Mouse (Mus musculus): ENCODE results near the gene Pomt1. TPM values are rescaled to one million over a fixed set of nuclear protein-coding genes. Genes with fewer than 3 reads are reported as not detected.

Gene Pomt1
- polyA plus RNA-seq, 3 experiments from 2014 or later = 2.4 to 4.2 (median 3.0) TPM

- no peak for ATAC-seq
These were observed 14.8 kb upstream of the Pomt1 start for GRCm38 (mm10) chr2:32221577-32221976.

- no peak for ATAC-seq
These were observed 14.3 kb upstream of the Pomt1 start for GRCm38 (mm10) chr2:32222057-32222456.

DNA sequence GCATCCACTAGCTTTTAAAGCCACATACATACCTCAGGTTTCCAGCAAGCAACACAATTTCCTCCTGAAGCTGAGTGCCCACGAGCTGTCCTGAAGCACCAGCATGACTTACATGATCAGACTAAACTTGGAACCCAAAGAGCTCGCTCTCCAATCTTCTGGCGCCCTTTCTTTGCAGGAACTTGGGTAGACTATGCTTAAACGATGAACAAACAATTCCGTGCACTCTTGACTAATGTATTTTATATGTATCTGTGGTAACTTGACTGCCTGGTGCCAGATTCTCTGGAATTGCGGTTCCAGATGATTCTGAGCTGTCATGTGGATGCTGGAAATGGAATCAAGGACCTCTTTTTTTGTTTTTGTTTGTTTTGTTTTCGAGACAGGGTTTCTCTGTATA lies 957 bp upstream of the Pomt1 start:
- ATAC-seq = no peak

- ATAC-seq = peak; percentile 42
These were observed 534 bp downstream of the Pomt1 start for GRCm38 (mm10) chr2:32236760-32237487.

DNA sequence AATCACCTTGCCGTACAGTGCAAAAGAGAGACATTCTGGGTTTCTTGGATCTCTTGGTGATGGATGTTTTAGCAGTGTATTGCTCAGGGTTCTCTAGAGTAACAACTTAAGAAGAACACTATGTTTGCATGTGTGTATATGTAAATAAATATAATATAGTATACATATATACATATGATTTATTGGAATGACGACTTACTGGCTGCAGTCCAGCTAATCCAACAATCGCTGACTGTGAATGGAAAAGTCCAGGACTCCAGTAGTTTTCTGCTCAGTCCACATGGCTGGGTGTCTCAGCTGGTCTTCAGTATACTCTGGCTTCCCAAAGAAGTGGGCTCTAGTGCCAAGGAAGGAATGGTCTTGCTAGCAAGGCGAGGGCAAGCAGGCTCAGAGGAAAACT lies 1.2 kb downstream of the Pomt1 start:
- no peak for ATAC-seq

GRCm38 (mm10) chr2:32238708-32239435 lies 2.5 kb downstream of the Pomt1 start:
- no peak for ATAC-seq

DNA sequence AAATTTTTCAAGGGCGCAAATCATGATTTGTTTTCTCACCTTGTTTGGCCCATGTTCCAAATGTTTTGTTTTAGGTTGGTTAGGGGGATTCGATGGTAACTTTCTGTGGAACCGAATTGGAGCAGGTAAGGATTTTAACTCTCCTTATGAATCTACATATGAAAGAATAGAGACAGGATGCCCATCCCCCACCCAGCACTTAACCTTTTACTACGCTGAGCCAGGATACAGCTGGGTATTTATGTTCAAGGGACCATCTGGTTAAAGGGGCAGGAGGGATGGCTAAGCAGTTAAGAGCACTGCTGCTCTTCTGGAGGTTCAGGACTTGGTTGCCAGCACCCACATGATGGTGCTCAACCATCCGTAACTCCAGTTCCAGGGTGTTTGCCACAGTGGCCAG lies 4.2 kb downstream of the Pomt1 start:
- ATAC-seq = no peak

DNA sequence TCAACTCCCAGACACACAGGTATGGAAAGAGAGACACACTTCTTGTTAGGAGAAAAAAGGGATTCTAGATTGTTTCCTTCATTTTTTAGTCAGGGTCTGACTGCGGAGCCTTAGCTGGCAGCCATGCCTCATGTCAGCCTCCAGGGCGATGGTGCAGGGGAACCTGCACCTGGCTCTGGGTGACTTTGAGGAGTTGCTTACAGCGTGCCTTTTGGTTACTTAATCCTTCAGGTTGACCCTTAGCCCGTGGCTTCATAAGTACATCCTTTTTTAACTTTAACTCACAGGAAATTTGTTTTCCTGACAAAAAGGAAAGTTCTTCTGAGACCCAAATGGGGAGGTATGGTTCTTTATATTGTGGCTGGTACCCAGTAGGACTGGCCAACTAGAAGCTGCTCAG lies 6.6 kb downstream of the Pomt1 start:
- ATAC-seq = no peak

- no peak for ATAC-seq
These were observed 10.4 kb downstream of the Pomt1 start for GRCm38 (mm10) chr2:32246741-32247140.

GRCm38 (mm10) chr2:32248377-32249361 lies 12.3 kb downstream of the Pomt1 start:
- ATAC-seq = no peak

- no peak for ATAC-seq
These were observed 15.6 kb downstream of the Pomt1 start for GRCm38 (mm10) chr2:32251791-32252527.

DNA sequence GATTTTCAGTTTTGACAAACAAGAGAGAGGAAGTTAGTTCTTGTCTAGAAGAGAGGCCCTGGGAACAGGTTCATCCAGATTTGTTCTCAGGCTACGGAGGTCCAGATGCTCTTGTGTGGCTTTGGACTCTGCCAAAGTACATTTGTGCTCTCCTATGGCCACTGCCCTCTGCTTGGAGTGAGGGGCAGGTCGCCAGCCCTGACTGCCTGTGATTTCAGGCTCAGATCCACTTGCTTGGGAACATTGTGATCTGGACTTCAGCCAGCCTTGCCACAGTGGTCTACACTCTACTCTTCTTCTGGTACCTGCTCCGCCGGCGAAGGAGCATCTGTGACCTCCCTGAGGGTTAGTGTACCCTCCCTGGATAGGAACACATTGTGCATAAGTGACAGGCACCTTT lies 16.3 kb downstream of the Pomt1 start:
- ATAC-seq = no peak

GRCm38 (mm10) chr2:32253352-32253751 lies 17.0 kb downstream of the Pomt1 start:
- ATAC-seq = no peak

- no peak for ATAC-seq
These were observed 18.2 kb downstream of the Pomt1 start for GRCm38 (mm10) chr2:32254563-32254962.

- ATAC-seq = no peak
These were observed 19.9 kb downstream of the Pomt1 start for GRCm38 (mm10) chr2:32256273-32256672.

DNA sequence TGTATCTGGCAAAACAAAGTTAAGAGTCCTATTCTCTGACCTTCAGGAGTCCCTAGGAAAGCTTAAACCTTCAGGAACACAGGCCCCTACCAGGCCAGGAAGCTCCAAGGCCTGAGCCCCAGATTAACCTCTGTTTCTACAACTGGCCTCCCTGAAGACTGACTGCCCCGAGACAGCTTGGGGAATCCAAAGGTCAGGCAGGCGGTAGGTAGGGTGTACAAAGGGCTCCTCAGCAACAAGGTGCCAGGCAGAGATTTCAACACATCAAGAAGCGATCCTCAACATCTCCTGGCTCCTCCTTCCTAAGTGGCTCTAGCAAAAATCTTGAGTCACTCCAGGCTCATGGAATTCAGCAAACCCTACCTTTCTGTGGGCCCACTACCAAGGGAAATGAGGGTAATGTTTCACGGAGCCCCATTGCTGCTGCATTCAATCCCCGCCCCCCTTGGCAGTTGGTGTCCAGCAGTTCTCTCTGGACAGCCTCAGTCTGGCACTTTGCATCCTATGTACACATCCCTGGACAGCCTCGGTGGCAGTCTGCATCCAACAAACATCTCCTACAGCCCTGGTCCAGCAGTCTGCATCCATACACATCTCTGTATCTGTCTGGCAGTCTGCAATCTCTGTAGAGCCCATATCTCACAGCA lies 22.6 kb downstream of the Pomt1 start:
- ATAC-seq = no peak

DNA sequence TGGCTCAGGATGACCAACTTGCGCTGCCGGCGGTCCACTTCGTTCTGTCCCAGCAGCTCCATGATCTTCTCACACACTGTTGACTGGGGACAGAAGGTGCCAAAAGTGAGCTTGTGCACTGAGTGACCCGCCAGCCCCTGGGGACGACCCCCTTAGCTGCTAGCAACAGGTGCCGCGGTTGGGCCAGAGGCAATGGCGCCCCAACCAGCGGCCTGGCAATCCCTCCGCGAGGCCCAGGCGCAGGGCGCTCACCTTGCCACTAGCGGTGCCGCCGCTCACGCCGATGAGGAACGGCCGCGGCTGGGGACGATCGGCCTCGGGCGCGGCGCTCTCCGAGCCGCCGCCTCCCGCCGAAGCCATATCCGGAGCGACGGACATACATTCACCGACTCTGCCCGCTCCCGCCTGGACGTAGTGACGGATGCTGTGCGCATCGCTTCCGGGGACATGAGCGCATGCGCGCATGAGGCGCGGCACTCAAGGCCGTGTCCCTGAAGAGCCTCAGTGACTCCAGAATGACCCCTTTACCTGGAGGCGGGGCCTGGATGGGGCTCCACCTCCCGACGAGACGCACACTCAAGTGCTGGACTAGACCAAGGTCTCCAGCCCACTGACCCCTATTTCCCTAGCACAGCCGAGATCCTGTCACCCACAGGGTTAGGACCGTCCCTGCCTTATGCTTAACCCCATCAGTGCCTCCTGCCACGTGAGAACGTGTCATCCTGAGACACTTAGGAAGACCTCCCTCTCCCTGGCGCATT lies 23.4 kb downstream of the Pomt1 start, which contains the start of gene Uck1:
Uck1 (minus strand) TSS at position 503 of the 761 bp plus-strand sequence.
- ATAC-seq = peak; percentile 95

DNA sequence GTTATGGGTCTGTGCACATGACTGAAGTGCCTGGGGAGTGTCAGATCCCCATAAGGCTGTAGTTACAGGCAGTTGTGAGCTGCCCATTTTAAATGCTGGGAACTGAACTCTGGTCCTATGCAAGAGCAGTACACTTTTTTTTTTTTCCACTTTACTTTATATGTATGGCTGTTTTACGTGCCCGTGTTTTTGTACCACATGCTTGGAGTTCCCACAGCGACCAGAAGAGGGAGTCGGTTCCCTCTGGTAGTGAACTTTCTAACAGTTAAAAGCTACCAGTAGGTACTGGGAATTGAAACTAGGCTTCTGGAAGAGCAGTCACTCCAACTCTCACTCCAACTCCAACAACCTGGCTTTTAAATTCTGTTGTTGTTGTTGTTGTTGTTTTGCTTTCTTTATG lies 24.2 kb downstream of the Pomt1 start:
- peak; percentile 27 for ATAC-seq

GRCm38 (mm10) chr2:32275823-32276222 lies 39.4 kb downstream of the Pomt1 start:
- no peak for ATAC-seq

DNA sequence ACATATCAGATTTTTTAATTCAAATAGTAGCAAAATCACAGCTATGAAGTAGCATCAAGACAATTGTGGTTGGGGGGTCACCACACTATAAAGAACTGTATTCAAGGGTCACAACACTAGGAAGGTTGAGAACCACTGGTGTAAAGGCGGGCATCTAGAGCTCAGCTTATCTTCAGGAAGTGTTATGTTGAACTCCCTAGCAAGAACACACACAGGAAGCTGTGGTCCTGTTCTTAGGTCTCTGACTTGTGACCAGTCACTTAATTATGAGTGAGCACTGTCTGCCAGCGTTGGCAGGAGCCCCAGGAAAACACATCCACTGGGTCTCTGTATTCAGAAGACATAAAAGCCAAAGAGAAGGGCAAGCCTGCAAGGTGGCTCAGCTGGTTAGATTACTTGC lies 45.9 kb downstream of the Pomt1 start:
- ATAC-seq = no peak

DNA sequence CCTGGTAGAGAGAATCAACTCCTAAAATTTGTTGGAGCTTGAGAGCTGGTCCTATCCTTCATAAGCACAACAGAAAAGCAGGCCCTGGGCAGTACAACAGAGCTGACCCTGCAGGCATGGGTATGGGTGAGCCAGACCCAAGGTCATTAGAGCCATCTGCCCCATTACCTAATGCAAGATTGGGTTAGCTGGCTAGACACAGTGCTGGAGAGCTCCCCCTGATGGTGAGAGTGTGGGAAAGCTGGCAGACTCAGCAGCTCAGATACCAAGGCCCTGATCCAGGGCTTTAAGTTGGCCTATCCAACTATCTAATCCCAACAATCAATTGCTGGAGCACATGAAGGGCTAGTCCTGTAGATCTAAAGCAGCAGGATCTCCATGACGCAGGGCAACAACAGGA lies 46.3 kb downstream of the Pomt1 start:
- ATAC-seq = no peak
